Mouse (Mus musculus) brain, adult 2 months (tissue): ENCODE measurements around the gene Gldc.

Source experiments
- DNase-seq: peaks from one replicate; pipeline ENCODE4 v3.0.0; 2011; ENCODE audit warnings: low read depth, low spot score

Gene Gldc

DNA sequence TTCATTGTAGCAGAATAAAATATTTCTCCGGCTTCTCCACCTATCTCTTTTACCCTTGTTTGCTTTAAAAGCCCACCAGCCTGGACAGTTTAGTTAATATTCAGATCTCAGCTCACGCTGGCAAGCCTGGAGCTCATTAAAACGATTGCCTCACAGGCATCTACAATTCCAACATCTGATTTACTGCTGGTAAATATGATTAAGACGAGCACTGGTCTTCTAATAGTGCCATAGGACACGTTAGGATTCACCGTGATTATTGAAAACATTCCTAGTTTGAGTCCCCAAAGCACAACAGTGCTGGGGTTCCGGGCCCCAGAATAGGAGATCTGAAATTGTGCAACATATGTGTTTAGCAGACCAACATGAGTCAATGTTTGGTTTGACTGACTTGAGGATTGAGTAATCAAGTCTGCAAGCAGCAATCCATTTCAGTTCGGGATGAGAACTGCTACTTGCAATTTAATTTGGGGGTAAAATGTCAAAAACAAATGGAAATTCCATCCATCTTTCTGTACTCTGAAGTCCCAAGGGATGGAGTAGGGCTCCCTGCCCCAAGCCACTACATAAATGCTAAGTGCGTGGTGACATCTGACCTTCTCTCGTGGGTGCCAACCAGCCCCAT, 67.9 kb downstream of the Gldc start:
- no peak for DNase-seq

GRCm38 (mm10) chr19:30105045-30105842, 70.0 kb downstream of the Gldc start:
- no peak for DNase-seq

- no peak for DNase-seq
These were observed 72.6 kb downstream of the Gldc start for GRCm38 (mm10) chr19:30102620-30103019.

DNA sequence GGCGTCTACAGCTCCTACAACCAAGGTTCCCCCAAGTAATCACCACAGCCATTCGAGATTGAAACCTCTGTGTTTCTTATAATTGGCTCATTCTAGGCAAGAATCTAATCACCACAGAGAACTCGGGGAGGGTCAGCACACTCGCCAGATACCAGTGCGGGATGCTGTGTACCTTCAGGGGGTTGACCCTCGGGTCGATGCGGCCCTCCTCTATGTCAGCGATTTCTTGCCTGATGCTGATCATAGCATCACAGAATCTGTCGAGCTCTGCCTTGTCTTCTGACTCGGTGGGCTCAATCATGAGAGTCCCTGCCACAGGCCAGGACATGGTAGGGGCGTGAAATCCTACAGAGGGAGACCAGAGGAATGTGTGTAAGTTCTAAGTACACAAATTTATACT, 74.7 kb downstream of the Gldc start:
- no peak for DNase-seq

GRCm38 (mm10) chr19:30097039-30097438, 78.2 kb downstream of the Gldc start:
- peak; percentile 52 for DNase-seq

DNA sequence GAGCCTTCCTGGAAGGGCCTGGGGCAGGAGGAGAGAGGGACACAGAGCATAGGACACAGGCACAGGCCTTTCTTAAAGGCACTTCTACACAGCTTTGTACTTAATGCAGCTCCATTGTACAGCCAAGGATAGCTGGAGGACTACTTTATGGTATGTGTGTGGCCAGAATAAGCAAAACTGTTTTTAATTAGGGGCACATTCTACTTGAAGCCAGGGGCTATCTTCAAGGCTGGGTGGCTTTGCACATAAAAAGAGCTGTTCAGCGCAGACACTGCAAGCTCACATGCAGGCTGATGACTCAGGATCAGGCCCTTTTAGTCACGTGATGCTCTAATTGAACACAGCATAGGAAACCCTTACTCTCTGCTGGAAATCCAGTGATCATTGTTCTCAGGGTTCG, 79.0 kb downstream of the Gldc start:
- peak; percentile 75 for DNase-seq

GRCm38 (mm10) chr19:30091644-30092295, 83.5 kb downstream of the Gldc start:
- peak; percentile 46 for DNase-seq

DNA sequence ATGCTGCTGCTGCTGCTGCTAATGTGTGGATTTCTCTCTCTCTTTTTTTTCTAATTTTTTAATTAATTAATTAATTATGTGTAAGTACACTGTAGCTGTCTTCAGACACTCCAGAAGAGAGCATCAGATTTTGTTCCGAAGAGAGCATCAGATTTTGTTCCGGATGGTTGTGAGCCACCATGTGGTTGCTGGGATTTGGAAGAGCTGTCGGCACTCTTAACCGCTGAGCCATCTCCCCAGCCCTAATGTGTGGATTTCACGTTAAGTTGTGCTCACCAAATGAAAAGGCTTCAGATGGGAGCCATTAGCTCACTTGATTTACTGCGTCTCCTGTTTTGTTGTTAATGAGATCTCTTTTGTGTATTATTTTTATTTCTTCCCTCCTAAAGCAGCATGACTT, 85.1 kb downstream of the Gldc start:
- DNase-seq = peak; percentile 43

DNA sequence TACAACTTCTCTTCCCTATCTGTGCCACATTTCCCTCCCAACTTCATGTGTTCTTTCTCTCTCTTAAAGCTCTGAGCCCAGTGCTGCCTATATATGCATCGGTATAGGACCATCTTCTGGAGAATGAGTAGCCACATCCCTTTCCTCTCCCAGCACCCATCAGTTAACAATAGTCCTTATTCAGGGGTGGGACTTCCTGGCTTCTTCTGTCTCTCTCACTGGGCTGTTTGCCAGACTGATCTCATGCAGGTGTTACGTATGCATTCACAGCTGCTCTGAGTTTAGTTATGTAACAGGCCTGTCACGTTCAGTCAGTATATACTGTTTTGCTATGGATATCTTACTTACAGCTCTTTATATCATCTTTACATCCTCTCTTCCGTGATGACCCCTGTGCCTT, 109.4 kb downstream of the Gldc start:
- DNase-seq = peak; percentile 67

- no peak for DNase-seq
These were observed 121.0 kb downstream of the Gldc start for GRCm38 (mm10) chr19:30054218-30054617.

- no peak for DNase-seq
These were observed 123.8 kb downstream of the Gldc start for GRCm38 (mm10) chr19:30051479-30051878.

DNA sequence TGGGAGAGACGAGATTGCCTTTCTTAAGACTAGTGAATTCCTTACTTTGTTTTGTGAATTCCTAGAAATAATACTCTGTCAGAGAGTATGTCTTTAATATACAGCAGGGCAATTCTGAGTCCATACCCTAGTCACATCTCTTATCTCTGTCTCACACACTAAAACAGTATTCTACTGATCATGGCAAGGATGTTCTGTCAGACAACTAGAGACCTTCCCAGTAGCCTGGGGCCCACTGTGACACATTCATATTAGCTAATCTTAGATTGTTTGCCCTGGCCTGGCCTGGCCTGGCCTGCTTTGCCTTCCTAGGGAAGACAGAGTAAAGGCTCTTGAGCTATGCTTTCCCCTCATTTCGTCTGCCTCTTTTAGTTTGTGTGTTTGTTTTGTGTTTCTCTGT, 124.6 kb downstream of the Gldc start:
- no peak for DNase-seq
